Mouse (Mus musculus): ENCODE data around the gene Ttll5. TPM values are rescaled to one million over a fixed set of nuclear protein-coding genes. Genes with fewer than 3 reads are reported as not detected.

Ttll5 gene
- polyA plus RNA-seq, 1 experiment from 2014 or later, result 14.2 TPM

DNA sequence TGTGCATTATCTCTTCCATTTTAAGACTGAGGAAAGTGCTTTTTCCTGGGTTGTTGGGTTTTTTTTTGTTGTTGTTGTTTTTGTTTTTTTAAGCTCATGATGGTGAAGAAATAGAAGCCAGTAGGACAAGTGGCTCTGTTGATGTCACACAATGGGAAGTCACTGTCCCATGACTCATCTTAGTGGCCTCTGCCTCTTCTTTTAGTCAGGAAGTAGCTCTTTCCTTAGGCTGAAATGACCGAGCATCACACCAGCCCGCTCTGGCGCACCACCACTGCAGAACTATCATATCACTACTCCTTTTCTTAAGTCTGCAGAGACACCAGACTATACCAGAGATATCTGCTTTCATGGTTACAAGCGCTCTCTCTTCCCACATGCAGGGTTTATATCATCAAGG, 122.7 kb downstream of the Ttll5 start:
- H3K4me3 ChIP-seq, result no peak overlapping the region
- peaks cover 9% of the 10 kb centered on the region; the same call in 1 of the 2 replicates for H3K36me3 ChIP-seq
- no peaks in the 10 kb centered on the region for H3K9me3 ChIP-seq
- no peak for ATAC-seq (ENCODE audit: low FRiP score)
- 95% methylated on average over 4 of the region's 4 CpGs for WGBS
- H3K27me3 ChIP-seq, result no peaks in the 10 kb centered on the region
- H3K4me1 ChIP-seq (replicated peaks), result no peaks in the 10 kb centered on the region
- no peak overlapping the region for H3K9ac ChIP-seq
- no peak overlapping the region for H3K4me2 ChIP-seq
- no peak overlapping the region for H3K27ac ChIP-seq

- WGBS, result 85% methylated on average over 6 of the region's 6 CpGs
- Histone ChIP-seq H3K36me3 (peaks cover 19% of the 10 kb centered on the region; the same call in 1 of the 2 replicates), H3K9ac (no peak overlapping the region), H3K4me2 (no peak overlapping the region), H3K4me3 (no peak overlapping the region), H3K4me1 (replicated peaks) (no peaks in the 10 kb centered on the region), H3K27me3 (no peaks in the 10 kb centered on the region), H3K9me3 (no peaks in the 10 kb centered on the region), H3K27ac (no peak overlapping the region)
- ATAC-seq (ENCODE audit: low FRiP score), result no peak
Observed at GRCm38 (mm10) chr12:85949667-85950066, 125.2 kb downstream of the Ttll5 start.

DNA sequence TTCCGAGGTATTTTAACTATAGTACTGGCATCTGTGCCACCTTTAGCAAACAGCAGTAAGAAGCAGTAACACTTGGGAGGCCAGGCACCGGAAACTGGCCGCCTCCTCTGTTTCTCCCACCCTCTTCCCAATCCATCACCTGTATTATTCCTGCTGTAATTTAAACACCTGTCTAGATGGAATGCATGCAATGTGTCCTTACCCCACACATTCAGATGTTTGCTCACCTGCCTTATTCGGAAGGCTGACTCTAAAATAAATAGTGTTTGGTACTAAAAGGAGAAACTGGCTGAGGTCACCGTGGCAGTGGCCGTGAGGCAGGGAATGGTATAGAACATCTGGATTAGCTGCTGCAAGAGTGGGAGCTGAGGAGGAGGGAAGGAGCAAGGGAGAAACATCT, 125.9 kb downstream of the Ttll5 start:
- Histone ChIP-seq H3K9ac (no peak overlapping the region), H3K4me3 (no peak overlapping the region), H3K9me3 (no peaks in the 10 kb centered on the region), H3K4me1 (replicated peaks) (no peaks in the 10 kb centered on the region), H3K36me3 (peaks cover 20% of the 10 kb centered on the region; the same call in 1 of the 2 replicates), H3K27me3 (no peaks in the 10 kb centered on the region), H3K27ac (no peak overlapping the region), H3K4me2 (no peak overlapping the region)
- WGBS, result 89% methylated on average over 6 of the region's 6 CpGs
- no peak for ATAC-seq (ENCODE audit: low FRiP score)

- ATAC-seq (ENCODE audit: low FRiP score), result no peak
- WGBS, result 91% methylated on average over 4 of the region's 4 CpGs
- Histone ChIP-seq H3K9ac (no peak overlapping the region), H3K4me3 (no peak overlapping the region), H3K4me1 (replicated peaks) (no peaks in the 10 kb centered on the region), H3K9me3 (no peaks in the 10 kb centered on the region), H3K4me2 (no peak overlapping the region), H3K36me3 (peaks cover 20% of the 10 kb centered on the region; the same call in 1 of the 2 replicates), H3K27ac (no peak overlapping the region), H3K27me3 (no peaks in the 10 kb centered on the region)
Observed at GRCm38 (mm10) chr12:85951036-85951435, 126.6 kb downstream of the Ttll5 start.

GRCm38 (mm10) chr12:85951822-85952221, 127.4 kb downstream of the Ttll5 start:
- H3K4me2 ChIP-seq, result no peak overlapping the region
- H3K27ac ChIP-seq, result no peak overlapping the region
- H3K4me1 ChIP-seq (replicated peaks), result no peaks in the 10 kb centered on the region
- 98% methylated on average over 1 of the region's 1 CpGs for WGBS
- no peak for ATAC-seq (ENCODE audit: low FRiP score)
- H3K27me3 ChIP-seq, result no peaks in the 10 kb centered on the region
- no peaks in the 10 kb centered on the region for H3K9me3 ChIP-seq
- H3K36me3 ChIP-seq, result peaks cover 26% of the 10 kb centered on the region
- H3K9ac ChIP-seq, result no peak overlapping the region
- H3K4me3 ChIP-seq, result no peak overlapping the region

GRCm38 (mm10) chr12:85952349-85952748, 127.9 kb downstream of the Ttll5 start:
- Histone ChIP-seq H3K36me3 (peaks cover 28% of the 10 kb centered on the region), H3K4me2 (no peak overlapping the region), H3K27ac (no peak overlapping the region), H3K9me3 (no peaks in the 10 kb centered on the region), H3K4me1 (replicated peaks) (no peaks in the 10 kb centered on the region), H3K9ac (no peak overlapping the region), H3K27me3 (no peaks in the 10 kb centered on the region), H3K4me3 (no peak overlapping the region)
- ATAC-seq (ENCODE audit: low FRiP score), result no peak
- WGBS, result 97% methylated on average over 5 of the region's 5 CpGs

GRCm38 (mm10) chr12:85954167-85954566, 129.7 kb downstream of the Ttll5 start:
- no peaks in the 10 kb centered on the region for H3K9me3 ChIP-seq
- peaks cover 27% of the 10 kb centered on the region for H3K36me3 ChIP-seq
- no peaks in the 10 kb centered on the region for H3K27me3 ChIP-seq
- 85% methylated on average over 3 of the region's 3 CpGs for WGBS
- no peaks in the 10 kb centered on the region for H3K4me1 ChIP-seq (replicated peaks)
- no peak overlapping the region for H3K27ac ChIP-seq
- H3K4me3 ChIP-seq, result no peak overlapping the region
- no peak overlapping the region for H3K4me2 ChIP-seq
- H3K9ac ChIP-seq, result no peak overlapping the region
- no peak for ATAC-seq (ENCODE audit: low FRiP score)

- H3K36me3 ChIP-seq, result peaks cover 24% of the 10 kb centered on the region
- H3K9ac ChIP-seq, result no peak overlapping the region
- no peak overlapping the region for H3K27ac ChIP-seq
- 78% methylated on average over 8 of the region's 8 CpGs for WGBS
- H3K4me2 ChIP-seq, result no peak overlapping the region
- ATAC-seq (ENCODE audit: low FRiP score), result no peak
- no peaks in the 10 kb centered on the region for H3K4me1 ChIP-seq (replicated peaks)
- H3K9me3 ChIP-seq, result no peaks in the 10 kb centered on the region
- no peaks in the 10 kb centered on the region for H3K27me3 ChIP-seq
- no peak overlapping the region for H3K4me3 ChIP-seq
Observed at GRCm38 (mm10) chr12:85955062-85955461, 130.6 kb downstream of the Ttll5 start.

- H3K4me3 ChIP-seq, result no peak overlapping the region
- peaks cover 24% of the 10 kb centered on the region for H3K36me3 ChIP-seq
- H3K27me3 ChIP-seq, result no peaks in the 10 kb centered on the region
- H3K9me3 ChIP-seq, result no peaks in the 10 kb centered on the region
- no peak for ATAC-seq (ENCODE audit: low FRiP score)
- H3K4me2 ChIP-seq, result no peak overlapping the region
- H3K27ac ChIP-seq, result no peak overlapping the region
- WGBS, result 83% methylated on average over 3 of the region's 3 CpGs
- H3K4me1 ChIP-seq (replicated peaks), result 0 out of 2 replicates have a peak, but pooled peaks cover 3% of the 10 kb centered on the region
- no peak overlapping the region for H3K9ac ChIP-seq
Observed at GRCm38 (mm10) chr12:85955690-85956089, 131.2 kb downstream of the Ttll5 start.

DNA sequence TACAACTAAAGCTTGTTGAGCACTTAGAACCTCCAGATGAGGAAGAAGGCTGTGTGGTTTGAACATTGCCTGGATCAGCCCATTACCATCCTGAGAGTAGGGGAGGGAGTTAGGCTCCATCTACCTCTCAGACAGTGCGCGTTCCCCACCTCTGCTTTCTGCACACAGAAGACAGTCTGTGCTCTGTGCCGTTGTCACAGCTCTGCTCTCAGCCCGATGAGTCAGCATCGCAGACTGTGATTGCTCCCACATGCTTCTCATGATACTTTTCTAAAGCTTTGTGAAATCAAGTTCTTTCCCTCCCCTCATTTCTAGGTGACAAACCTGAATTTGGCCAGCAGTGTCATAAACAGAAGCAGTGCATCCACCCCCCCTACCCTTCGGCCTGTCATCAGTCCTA, 131.8 kb downstream of the Ttll5 start:
- H3K4me3 ChIP-seq, result no peak overlapping the region
- H3K9ac ChIP-seq, result no peak overlapping the region
- no peak for ATAC-seq (ENCODE audit: low FRiP score)
- H3K9me3 ChIP-seq, result no peaks in the 10 kb centered on the region
- H3K27ac ChIP-seq, result no peak overlapping the region
- H3K27me3 ChIP-seq, result no peaks in the 10 kb centered on the region
- H3K4me2 ChIP-seq, result no peak overlapping the region
- 89% methylated on average over 6 of the region's 6 CpGs for WGBS
- H3K4me1 ChIP-seq (replicated peaks), result 0 out of 2 replicates have a peak, but pooled peaks cover 3% of the 10 kb centered on the region
- peaks cover 24% of the 10 kb centered on the region for H3K36me3 ChIP-seq

GRCm38 (mm10) chr12:85958460-85958859, 134.0 kb downstream of the Ttll5 start:
- WGBS, result 90% methylated on average over 2 of the region's 2 CpGs
- Histone ChIP-seq H3K4me2 (no peak overlapping the region), H3K4me3 (no peak overlapping the region), H3K27ac (no peak overlapping the region), H3K4me1 (replicated peaks) (0 out of 2 replicates have a peak, but pooled peaks cover 3% of the 10 kb centered on the region), H3K27me3 (no peaks in the 10 kb centered on the region), H3K9ac (no peak overlapping the region), H3K9me3 (no peaks in the 10 kb centered on the region), H3K36me3 (peaks cover 17% of the 10 kb centered on the region)
- ATAC-seq (ENCODE audit: low FRiP score), result no peak

DNA sequence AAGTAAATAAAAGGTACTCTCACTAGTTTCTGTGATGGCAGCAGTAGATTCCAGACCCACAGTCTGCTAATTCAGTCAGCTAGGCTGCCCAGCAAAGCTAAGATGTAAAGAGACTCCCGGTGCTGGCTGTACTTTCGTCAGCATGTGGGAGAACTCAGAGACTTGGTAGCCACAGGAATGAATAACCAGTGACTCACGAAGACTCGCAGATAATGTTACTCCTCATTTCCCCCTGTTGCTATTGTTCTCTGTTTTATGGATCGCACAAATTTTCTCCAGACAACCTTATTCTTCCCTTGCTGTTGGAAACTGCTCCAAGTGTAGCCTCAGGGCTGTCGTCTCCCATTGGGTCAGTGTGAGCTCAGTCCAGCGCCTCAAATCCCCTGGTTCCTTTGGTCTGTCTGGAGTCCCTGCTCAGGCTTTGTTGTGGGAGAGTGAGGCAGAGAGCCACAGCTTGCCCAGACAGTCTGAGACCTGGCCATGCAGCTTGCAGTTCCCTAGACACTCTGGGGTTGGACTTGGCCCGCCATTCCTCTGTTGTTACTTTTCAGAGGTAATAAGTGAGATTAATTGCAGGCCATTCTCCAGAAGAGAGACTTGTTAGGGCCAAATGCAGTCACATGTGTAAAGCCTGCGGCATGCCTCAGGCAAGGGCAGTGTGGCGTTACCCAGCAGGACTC, 135.5 kb downstream of the Ttll5 start:
- peaks cover 15% of the 10 kb centered on the region for H3K36me3 ChIP-seq
- 70% methylated on average over 10 of the region's 10 CpGs for WGBS
- H3K4me1 ChIP-seq (replicated peaks), result 0 out of 2 replicates have a peak, but pooled peaks cover 3% of the 10 kb centered on the region
- H3K27ac ChIP-seq, result no peak overlapping the region; the same call in 1 of the 2 replicates
- H3K9ac ChIP-seq, result no peak overlapping the region
- no peaks in the 10 kb centered on the region for H3K27me3 ChIP-seq
- no peak overlapping the region for H3K4me3 ChIP-seq
- H3K4me2 ChIP-seq, result no peak overlapping the region
- no peak for ATAC-seq (ENCODE audit: low FRiP score)
- H3K9me3 ChIP-seq, result no peaks in the 10 kb centered on the region

DNA sequence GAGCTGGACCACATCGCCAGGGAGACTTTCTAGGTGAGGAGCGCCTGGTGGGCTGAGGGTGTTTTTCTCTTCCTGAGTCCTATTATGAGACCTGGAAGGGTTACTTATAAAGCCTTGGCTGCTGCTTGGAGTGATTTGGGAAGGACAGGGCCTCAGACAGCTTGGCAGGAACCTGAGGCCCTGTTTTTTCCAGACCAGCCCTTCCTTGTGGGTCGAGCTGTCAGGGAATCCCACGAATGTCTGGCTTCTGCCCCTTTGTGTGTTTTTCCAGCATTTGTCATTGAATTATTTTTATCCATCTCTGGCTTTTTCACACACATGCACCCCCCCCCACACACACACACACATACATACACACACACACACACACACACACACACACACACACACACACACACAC, 136.2 kb downstream of the Ttll5 start:
- 85% methylated on average over 4 of the region's 4 CpGs for WGBS
- Histone ChIP-seq H3K27me3 (no peaks in the 10 kb centered on the region), H3K9ac (no peak overlapping the region), H3K4me1 (replicated peaks) (0 out of 2 replicates have a peak, but pooled peaks cover 3% of the 10 kb centered on the region), H3K27ac (no peak overlapping the region), H3K36me3 (peaks cover 15% of the 10 kb centered on the region), H3K9me3 (no peaks in the 10 kb centered on the region), H3K4me3 (no peak overlapping the region), H3K4me2 (no peak overlapping the region)
- no peak for ATAC-seq (ENCODE audit: low FRiP score)
